Mouse (Mus musculus) cerebellum, adult 9-11 months (tissue): ENCODE data around the gene Ubxn7.

Experiments
- DNase-seq: peaks from one replicate; pipeline ENCODE4 v3.0.0; 2022

Gene Ubxn7

GRCm38 (mm10) chr16:32436657-32437056 is 104.6 kb downstream of the Ubxn7 start:
- DNase-seq = no peak

- DNase-seq = no peak
Measured at GRCm38 (mm10) chr16:32437266-32437665, 105.2 kb downstream of the Ubxn7 start.

GRCm38 (mm10) chr16:32441432-32441831 is 109.4 kb downstream of the Ubxn7 start:
- DNase-seq = no peak
